Mouse (Mus musculus): ENCODE measurements around the gene Olfr153.
"Not testable (repeated sequence)": the region's sequence is repeated elsewhere in the genome, so short reads cannot be mapped to it uniquely, and the experiment has no call there.

The Olfr153 gene

GRCm38 (mm10) chr2:87531496-87531895 is at the start of gene Olfr153:
Gene Olfr153, plus strand, starts transcription at chr2:87531796.
- no peak for DNase-seq (ENCODE audit: low read depth)

GRCm38 (mm10) chr2:87482276-87482675 is 49.3 kb upstream of the Olfr153 start:
- no peak for DNase-seq (ENCODE audit: low read depth)

GRCm38 (mm10) chr2:87496993-87497392 is 34.6 kb upstream of the Olfr153 start, which contains the start of gene Pramel7:
Gene Pramel7, minus strand, starts transcription at chr2:87497093.
- not testable (repeated sequence) for DNase-seq (ENCODE audit: low read depth)

- no peak for DNase-seq (ENCODE audit: low read depth)
Observed at GRCm38 (mm10) chr2:87506265-87506664, 25.3 kb upstream of the Olfr153 start, which contains the start of gene Pramel6. Gene Pramel6, plus strand, starts transcription at chr2:87506565.

GRCm38 (mm10) chr2:87515046-87515445 is 16.6 kb upstream of the Olfr153 start:
- DNase-seq (ENCODE audit: low read depth): no peak

GRCm38 (mm10) chr2:87515457-87516060 is 16.0 kb upstream of the Olfr153 start:
- no peak for DNase-seq (ENCODE audit: low read depth)

GRCm38 (mm10) chr2:87516581-87516980 is 15.0 kb upstream of the Olfr153 start:
- no peak for DNase-seq (ENCODE audit: low read depth)

- no peak for DNase-seq (ENCODE audit: low read depth)
Observed at GRCm38 (mm10) chr2:87520651-87521050, 10.9 kb upstream of the Olfr153 start.

GRCm38 (mm10) chr2:87525899-87526616 is 5.5 kb upstream of the Olfr153 start:
- not testable (repeated sequence) for DNase-seq (ENCODE audit: low read depth)

- no peak for DNase-seq (ENCODE audit: low read depth)
Observed at GRCm38 (mm10) chr2:87534826-87535225, 3.2 kb downstream of the Olfr153 start.

- DNase-seq (ENCODE audit: low read depth): no peak
Observed at GRCm38 (mm10) chr2:87545442-87545841, 13.8 kb downstream of the Olfr153 start, which contains the start of gene Olfr1128. Gene Olfr1128, minus strand, starts transcription at chr2:87545542.

GRCm38 (mm10) chr2:87573602-87574001 is 42.0 kb downstream of the Olfr153 start, which contains the start of gene Olfr1129:
Gene Olfr1129, plus strand, starts transcription at chr2:87573902.
- not testable (repeated sequence) for DNase-seq (ENCODE audit: low read depth)

All from 416B (cell line).